Mouse (Mus musculus) midbrain, postnatal 0 days (tissue): Measurements from ENCODE around the gene Hacd3. TPM values are rescaled to one million over a fixed set of nuclear protein-coding genes. Genes with fewer than 3 reads are reported as not detected.
"Not testable (repeated sequence)": the region's sequence is repeated elsewhere in the genome, so short reads cannot be mapped to it uniquely, and the experiment has no call there.

Source experiments
- ATAC-seq: fragments of 200-750 bp; cut with Nextera tagmentation; 2 replicates; pipeline ENCODE4 v1.8.0; 2017; ENCODE audit warnings: moderate number of reproducible peaks, mild to moderate bottlenecking, moderate TSS enrichment, moderate library complexity; ENCODE audit not compliant: low FRiP score
- DNase-seq: peaks from one replicate; pipeline ENCODE4 v3.0.0-alpha.2; 2015; ENCODE audit warnings: low spot score
- H3K27ac ChIP-seq: fragments of 300-500 bp; sonication (generic); 2 replicates; pipeline ENCODE4 v1.5.1; 2014; ENCODE audit warnings: low read depth, mild to moderate bottlenecking, low read length, mixed read lengths
- H3K27me3 ChIP-seq: fragments of 300-500 bp; sonication (generic); 2 replicates; pipeline ENCODE4 v1.6.1; 2014; ENCODE audit warnings: low read length, control low read depth, mixed read lengths; ENCODE audit not compliant: insufficient read depth
- H3K36me3 ChIP-seq: fragments of 300-500 bp; sonication (generic); 2 replicates; pipeline ENCODE4 v1.6.1; 2014; ENCODE audit warnings: low read length, control low read depth, mixed read lengths; ENCODE audit not compliant: insufficient read depth
- H3K4me1 ChIP-seq: fragments of 300-500 bp; sonication (generic); 2 replicates; pipeline ENCODE4 v1.6.1; 2014; ENCODE audit warnings: mild to moderate bottlenecking, control low read depth, antibody characterized with exemption, low read length, mixed read lengths; ENCODE audit not compliant: insufficient read depth
- H3K4me2 ChIP-seq: fragments of 300-500 bp; sonication (generic); 2 replicates; pipeline ENCODE4 v1.6.1; 2014; ENCODE audit warnings: low read depth, mild to moderate bottlenecking, low read length, mixed read lengths; ENCODE audit not compliant: poor library complexity, severe bottlenecking
- H3K4me3 ChIP-seq: fragments of 300-500 bp; sonication (generic); 2 replicates; pipeline ENCODE4 v1.5.1; 2014; ENCODE audit warnings: low read depth, mild to moderate bottlenecking, low read length, moderate library complexity
- H3K9ac ChIP-seq: fragments of 300-500 bp; sonication (generic); replicated peaks from 2 replicates; pipeline ENCODE4 v1.6.1; 2014; ENCODE audit warnings: mild to moderate bottlenecking, low read length, moderate library complexity, mixed read lengths; ENCODE audit not compliant: poor library complexity, severe bottlenecking
- H3K9me3 ChIP-seq: fragments of 300-500 bp; sonication (generic); 2 replicates; pipeline ENCODE4 v1.6.1; 2016; ENCODE audit warnings: low read length, control low read depth
- CTCF ChIP-seq: IDR thresholded peaks from 2 replicates; pipeline ENCODE4 v1.5.1; 2016; ENCODE audit warnings: antibody characterized with exemption, mild to moderate bottlenecking
- WGBS: fragments of 180-500 bp; shearing (Covaris S2); extraction: QIAGEN DNeasy Blood & Tissue Kit; methylation state at CpG from one replicate; pipeline ENCODE4 v1.1.7; 2014; 5-methylcytosine and 5-hydroxymethylcytosine counted together
- polyA plus RNA-seq: library from polyadenylated mRNA; unstranded; fragments of >200 nt; fragmentation: Nextera tagmentation; extraction: Ambion mirVana; gene quantifications from 2 replicates; pipeline ENCODE4 v1.2.1, GENCODE M21; 2015
- total RNA-seq: library from RNA; depleted of rRNA; stranded (reverse); fragments of >200 nt; gene quantifications from 2 replicates; pipeline ENCODE4 v1.2.3, GENCODE M21; 2014

Hacd3 gene
- total and polyA plus RNA-seq, 2 experiments from 2014 or later, result 186 to 204 TPM

GRCm38 (mm10) chr9:65041430-65041829 is 19.9 kb upstream of the Hacd3 start:
- TF ChIP-seq CTCF, result peak; percentile 54
- Histone ChIP-seq H3K36me3 (peaks cover 32% of the 10 kb centered on the region), H3K4me1 (no peaks in the 10 kb centered on the region), H3K9ac (no peak overlapping the region), H3K4me3 (no peak overlapping the region), H3K27me3 (no peaks in the 10 kb centered on the region), H3K9me3 (no peaks in the 10 kb centered on the region), H3K27ac (no peak overlapping the region), H3K4me2 (no peak overlapping the region)
- DNase-seq, result no peak
- WGBS, result 95% methylated on average over 5 of the region's 5 CpGs
- no peak for ATAC-seq

- DNase-seq (no peak), ATAC-seq (no peak)
- H3K9ac ChIP-seq, result no peak overlapping the region
- H3K36me3 ChIP-seq, result peaks cover 21% of the 10 kb centered on the region
- no peak for TF ChIP-seq CTCF
- no peaks in the 10 kb centered on the region for H3K9me3 ChIP-seq
- 72% methylated on average over 8 of the region's 8 CpGs for WGBS
- H3K27me3 ChIP-seq, result no peaks in the 10 kb centered on the region
- no peak overlapping the region for H3K4me3 ChIP-seq
- H3K4me1 ChIP-seq, result peaks cover 7% of the 10 kb centered on the region; the same call in 1 of the 2 replicates
- no peak overlapping the region for H3K27ac ChIP-seq
- no peak overlapping the region for H3K4me2 ChIP-seq
These were observed 15.4 kb upstream of the Hacd3 start for GRCm38 (mm10) chr9:65036861-65037260.

- Histone ChIP-seq H3K27me3 (no peaks in the 10 kb centered on the region), H3K4me3 (no peak overlapping the region), H3K27ac (no peak overlapping the region), H3K9ac (no peak overlapping the region), H3K9me3 (no peaks in the 10 kb centered on the region), H3K36me3 (peaks cover 20% of the 10 kb centered on the region), H3K4me2 (no peak overlapping the region), H3K4me1 (peaks cover 7% of the 10 kb centered on the region; the same call in 1 of the 2 replicates)
- WGBS, result 76% methylated on average over 1 of the region's 1 CpGs
- TF ChIP-seq CTCF, result no peak
- ATAC-seq (no peak), DNase-seq (peak; percentile 29)
These were observed 15.0 kb upstream of the Hacd3 start for GRCm38 (mm10) chr9:65036456-65036855.

DNA sequence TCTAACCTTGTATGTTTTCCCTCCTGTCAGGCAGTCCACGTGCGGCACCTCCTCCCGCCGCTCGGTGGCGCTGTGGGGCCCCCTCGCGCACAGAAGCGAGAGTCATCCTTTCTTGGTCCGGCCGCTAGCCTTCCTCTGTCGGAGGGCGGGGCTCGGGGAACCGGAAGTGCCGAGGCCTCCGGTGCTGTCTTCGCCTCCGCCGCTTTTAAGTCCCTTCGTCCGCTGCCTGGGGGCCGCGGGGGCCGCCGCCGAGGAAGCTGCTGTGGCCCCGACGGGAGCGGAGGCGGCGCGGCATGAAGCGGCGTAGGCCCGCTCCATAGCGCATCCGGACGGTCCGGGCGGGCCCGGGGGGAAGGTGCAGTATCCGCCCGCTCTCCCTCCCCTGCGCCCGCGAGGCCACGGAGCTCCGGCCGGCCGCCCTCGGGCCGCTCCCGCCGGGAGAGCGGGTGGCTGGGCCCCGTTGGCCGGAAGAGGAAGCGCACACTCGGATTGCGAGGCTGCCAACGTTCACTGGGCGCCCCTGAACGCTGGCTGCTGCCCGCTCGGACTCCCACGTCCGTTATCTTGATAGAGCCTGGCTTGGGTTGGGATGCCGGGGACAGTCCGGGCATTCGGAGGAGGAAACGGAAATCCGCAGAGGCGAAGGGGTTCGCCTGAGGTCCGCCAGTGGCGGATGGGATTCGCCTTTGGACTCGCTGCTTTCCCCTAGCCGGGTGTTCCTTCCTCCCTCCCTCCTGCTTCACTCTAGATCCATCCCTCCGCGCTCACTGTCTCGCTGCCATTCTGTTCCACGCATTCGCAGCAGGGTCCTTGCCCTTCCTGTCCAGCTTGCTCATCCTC is 11.0 kb upstream of the Hacd3 start, which contains the start of gene Dpp8:
TSS of gene Dpp8 (plus strand) at position 146 of the 840 bp plus-strand sequence.
- Histone ChIP-seq H3K4me3 (peak within 1 kb of the TSS; percentile 94), H3K9ac (peak within 1 kb of the TSS; percentile 99), H3K27me3 (no peaks in the 10 kb centered on the region), H3K36me3 (no peaks in the 10 kb centered on the region; the same call in 1 of the 2 replicates), H3K4me2 (peak within 1 kb of the TSS; percentile 70), H3K4me1 (peaks cover 7% of the 10 kb centered on the region; the same call in 1 of the 2 replicates), H3K9me3 (no peaks in the 10 kb centered on the region), H3K27ac (peak within 1 kb of the TSS; percentile 95)
- TF ChIP-seq CTCF, result peak; percentile 99
- under 1% methylated on average over 72 of the region's 85 CpGs for WGBS
- DNase-seq (peak; percentile 95), ATAC-seq (peak; percentile 94)

DNA sequence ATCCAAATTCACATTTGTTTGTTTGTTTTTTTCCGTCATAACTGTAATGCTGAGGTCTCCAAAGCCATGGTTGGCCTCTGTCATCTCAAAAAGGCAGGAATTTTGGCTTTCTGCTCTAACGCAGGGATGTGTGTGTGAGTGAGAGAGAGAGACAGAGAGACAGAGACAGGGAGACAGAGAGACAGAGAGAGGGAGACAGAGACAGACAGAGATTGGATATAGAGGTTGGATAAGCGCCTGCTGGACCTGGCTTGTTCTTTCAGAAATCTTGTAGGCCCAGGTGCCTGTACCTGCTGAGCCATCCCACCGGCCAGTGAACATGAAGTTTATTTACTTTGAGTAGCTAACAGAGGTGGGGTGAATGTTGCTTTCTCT is 10.4 kb upstream of the Hacd3 start:
- Histone ChIP-seq H3K9ac (no peak overlapping the region), H3K4me3 (peak overlapping the region; percentile 94; the same call in 1 of the 2 replicates), H3K4me2 (no peak overlapping the region), H3K27me3 (no peaks in the 10 kb centered on the region), H3K4me1 (peaks cover 7% of the 10 kb centered on the region; the same call in 1 of the 2 replicates), H3K27ac (no peak overlapping the region), H3K9me3 (no peaks in the 10 kb centered on the region), H3K36me3 (no peaks in the 10 kb centered on the region; the same call in 1 of the 2 replicates)
- ATAC-seq, result no peak
- TF ChIP-seq CTCF, result no peak
- WGBS, result 34% methylated on average over 4 of the region's 4 CpGs
- no peak for DNase-seq

GRCm38 (mm10) chr9:65031355-65031754 is 9.9 kb upstream of the Hacd3 start:
- H3K36me3 ChIP-seq, DNase-seq, H3K4me3 ChIP-seq, H3K9me3 ChIP-seq, H3K9ac ChIP-seq, ATAC-seq, H3K27me3 ChIP-seq, H3K4me1 ChIP-seq, H3K27ac ChIP-seq, H3K4me2 ChIP-seq: not testable (repeated sequence)
- WGBS, result 75% methylated on average over 5 of the region's 5 CpGs
- TF ChIP-seq CTCF, result peak; percentile 36
